Mouse (Mus musculus) gastrocnemius, adult 2 months (tissue): Measurements from ENCODE around the gene Acat3. TPM values are rescaled to one million over a fixed set of nuclear protein-coding genes. Genes with fewer than 3 reads are reported as not detected.
A peak's percentile ranks its signal among the peaks of the same experiment; 100 is the strongest.
"Not testable (repeated sequence)": the region's sequence is repeated elsewhere in the genome, so short reads cannot be mapped to it uniquely, and the experiment has no call there.

Source experiments
- DNase-seq: peaks from one replicate; pipeline ENCODE4 v3.0.0; 2022
- H3K27ac ChIP-seq: fragments of 200-600 bp; 2 replicates; pipeline ENCODE4 v1.8.1; 2022; ENCODE audit warnings: mild to moderate bottlenecking
- H3K4me3 ChIP-seq: fragments of 200-600 bp; 2 replicates; pipeline ENCODE4 v1.8.1; 2022; ENCODE audit warnings: mild to moderate bottlenecking, moderate library complexity
- CTCF ChIP-seq: fragments of 200-600 bp; IDR thresholded peaks from 2 replicates; pipeline ENCODE4 v1.8.1; 2022; ENCODE audit warnings: antibody characterized with exemption, mild to moderate bottlenecking, moderate library complexity
- intact Hi-C: fragments of 180-260 bp; cut with DNase I; formaldehyde crosslinking; loops from one replicate; pipeline ENCODE4 v1.15.1; 2025
- total RNA-seq, 2 experiments: library from RNA; stranded (reverse); gene quantifications; 2 replicates each; pipeline ENCODE4 v1.2.3; 2021

Gene Acat3
- total RNA-seq, 2 experiments from 2014 or later, result not detected

- no peak overlapping the region for H3K27ac ChIP-seq
- no peak overlapping the region for H3K4me3 ChIP-seq
- no peak for TF ChIP-seq CTCF
- DNase-seq, result no peak
- intact Hi-C loops, result no loop called here
Measured at GRCm38 (mm10) chr17:12906436-12906835, 34.0 kb downstream of the Acat3 start.

- intact Hi-C loops, result no loop called here
- no peak overlapping the region for H3K27ac ChIP-seq
- H3K4me3 ChIP-seq, result no peak overlapping the region
- no peak for TF ChIP-seq CTCF
- DNase-seq, result no peak
Measured at GRCm38 (mm10) chr17:12905810-12906209, 34.6 kb downstream of the Acat3 start.

DNA sequence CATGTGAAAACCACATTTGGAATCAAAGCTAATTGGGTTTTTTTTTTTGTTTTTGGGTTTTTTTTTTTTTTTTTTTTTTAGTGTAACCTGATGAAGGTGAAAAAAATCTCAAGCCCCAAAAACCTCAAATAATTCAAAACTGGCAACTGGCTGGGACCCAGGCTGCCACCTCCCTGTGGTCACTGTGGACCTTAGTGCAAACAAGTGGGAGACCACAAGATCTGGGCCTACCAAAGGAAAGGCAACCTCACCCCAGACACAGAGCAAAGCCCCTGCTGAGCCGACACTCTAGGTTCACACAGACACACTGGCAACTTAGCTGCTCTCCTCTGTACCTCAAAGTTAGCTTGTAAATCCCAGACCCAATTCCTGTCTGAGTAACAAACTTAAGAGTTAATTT is 36.1 kb downstream of the Acat3 start:
- H3K27ac ChIP-seq, result no peak overlapping the region
- intact Hi-C loops, result no loop called here
- H3K4me3 ChIP-seq, result no peak overlapping the region
- TF ChIP-seq CTCF, result no peak
- DNase-seq, result no peak

- intact Hi-C loops, result no loop called here
- DNase-seq, result no peak
- Histone ChIP-seq H3K4me3 (no peak overlapping the region), H3K27ac (no peak overlapping the region)
- TF ChIP-seq CTCF, result no peak
Measured at GRCm38 (mm10) chr17:12903372-12904333, 36.7 kb downstream of the Acat3 start.

DNA sequence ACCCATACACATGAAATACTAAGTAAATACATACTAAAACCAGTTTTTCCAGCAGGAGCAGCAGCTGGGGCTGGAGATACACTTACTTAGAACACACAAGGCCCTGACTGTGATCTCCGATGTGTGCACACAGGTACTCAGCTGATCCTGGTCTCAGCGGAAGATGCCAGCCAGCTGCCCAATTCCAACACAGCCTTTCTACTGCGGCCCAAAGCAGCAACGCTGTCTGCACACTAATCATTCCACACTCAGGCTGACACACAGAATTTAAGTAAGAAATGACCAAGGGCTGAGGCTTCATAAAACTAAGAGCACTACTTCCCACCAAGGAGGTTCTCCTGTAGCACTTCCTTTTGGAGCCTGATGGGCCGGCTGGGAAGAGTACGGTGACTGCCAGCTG is 38.1 kb downstream of the Acat3 start:
- intact Hi-C loops, result no loop called here
- no peak for DNase-seq
- Histone ChIP-seq H3K4me3 (no peak overlapping the region), H3K27ac (no peak overlapping the region)
- no peak for TF ChIP-seq CTCF

DNA sequence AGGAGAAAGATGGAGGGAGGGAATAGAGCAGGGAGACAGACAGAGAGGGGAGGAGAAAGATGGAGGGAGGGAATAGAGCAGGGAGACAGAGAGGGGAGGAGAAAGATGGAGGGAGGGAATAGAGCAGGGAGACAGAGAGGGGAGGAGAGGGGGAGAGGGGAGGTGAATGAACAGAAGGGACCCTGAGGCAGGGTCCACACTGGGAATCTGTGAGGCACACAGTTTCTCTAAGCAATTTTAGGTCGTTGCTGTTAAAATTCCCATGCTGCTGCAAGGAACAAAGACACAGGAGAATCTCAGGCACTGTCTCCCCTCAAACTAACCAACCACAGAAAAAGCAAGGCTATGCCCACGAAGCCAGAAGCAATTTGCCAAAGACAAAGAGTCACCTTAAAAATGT is 41.8 kb downstream of the Acat3 start:
- H3K4me3 ChIP-seq, DNase-seq, H3K27ac ChIP-seq, intact Hi-C loops: not testable (repeated sequence)

DNA sequence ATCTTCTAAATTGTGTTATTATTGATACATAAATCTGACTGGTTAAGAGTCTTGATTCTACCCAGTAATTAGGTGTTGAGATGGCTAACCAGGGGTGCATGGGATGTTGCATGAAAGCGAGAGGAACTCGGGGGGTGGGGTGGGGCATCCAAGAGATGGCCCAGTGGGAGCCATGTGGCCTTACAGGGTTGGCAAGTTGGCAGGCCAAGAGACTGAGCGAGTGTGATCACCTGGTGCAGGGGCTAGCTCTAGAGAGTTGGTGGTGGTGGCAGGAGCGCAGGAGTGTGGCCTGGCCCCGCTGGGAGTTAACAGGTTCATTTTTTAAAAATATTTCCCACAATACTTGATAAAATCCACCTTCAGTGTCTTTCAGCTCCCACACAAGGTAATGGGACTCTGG is 42.7 kb downstream of the Acat3 start:
- intact Hi-C loops, result no loop called here
- no peak overlapping the region for H3K4me3 ChIP-seq
- TF ChIP-seq CTCF, result no peak
- no peak for DNase-seq
- H3K27ac ChIP-seq, result no peak overlapping the region

- intact Hi-C loops, result no loop called here
- no peak for DNase-seq
- Histone ChIP-seq H3K27ac (no peak overlapping the region), H3K4me3 (no peak overlapping the region)
- no peak for TF ChIP-seq CTCF
Measured at GRCm38 (mm10) chr17:12892033-12892432, 48.4 kb downstream of the Acat3 start.

GRCm38 (mm10) chr17:12891054-12891453 is 49.3 kb downstream of the Acat3 start:
- H3K4me3 ChIP-seq, result no peak overlapping the region
- no peak for TF ChIP-seq CTCF
- no peak overlapping the region for H3K27ac ChIP-seq
- intact Hi-C loops, result no loop called here
- DNase-seq, result no peak

GRCm38 (mm10) chr17:12887021-12887775 is 53.2 kb downstream of the Acat3 start:
- no peak for DNase-seq
- intact Hi-C loops, result no loop called here
- TF ChIP-seq CTCF, result no peak
- no peak overlapping the region for H3K4me3 ChIP-seq
- H3K27ac ChIP-seq, result peak overlapping the region; percentile 20; the same call in 1 of the 2 replicates

GRCm38 (mm10) chr17:12886620-12887019 is 53.8 kb downstream of the Acat3 start:
- DNase-seq, result no peak
- intact Hi-C loops, result no loop called here
- Histone ChIP-seq H3K27ac (0 out of 2 replicates have a peak overlapping the region, but pooled peaks have one; percentile 8), H3K4me3 (no peak overlapping the region)
- no peak for TF ChIP-seq CTCF

GRCm38 (mm10) chr17:12881216-12881615 is 59.2 kb downstream of the Acat3 start:
- DNase-seq, result no peak
- intact Hi-C loops, result no loop called here
- no peak for TF ChIP-seq CTCF
- no peak overlapping the region for H3K27ac ChIP-seq
- H3K4me3 ChIP-seq, result no peak overlapping the region

DNA sequence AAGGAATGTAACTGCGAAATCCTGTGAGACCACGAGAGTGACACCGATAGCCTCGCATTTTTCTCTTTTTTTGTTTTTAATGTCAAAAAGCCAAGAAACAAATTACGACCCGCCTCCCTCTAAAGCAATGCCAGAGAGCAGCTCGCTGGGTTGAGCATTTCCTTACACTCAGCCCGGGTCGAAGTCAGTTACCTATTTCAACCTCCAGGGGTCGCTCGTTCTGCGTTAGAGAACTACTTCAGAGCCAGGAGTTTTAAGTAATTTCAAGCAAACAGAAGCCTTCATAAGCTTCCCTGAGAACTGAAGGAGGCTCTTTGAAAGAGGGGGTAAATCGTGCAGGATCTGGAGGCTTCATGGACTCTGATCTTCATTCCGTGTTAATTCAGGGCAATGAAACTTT is 60.2 kb downstream of the Acat3 start:
- TF ChIP-seq CTCF, result peak; percentile 93
- Histone ChIP-seq H3K27ac (peak overlapping the region; percentile 63), H3K4me3 (peak overlapping the region; percentile 62)
- intact Hi-C loops, result loop anchor here (1.0 kb wide), 1 partner anchor 116 kb away; no protein-coding TSS in a partner anchor
- peak; percentile 78 for DNase-seq
